Mouse (Mus musculus): ENCODE measurements around the gene Larp4.

The Larp4 gene

GRCm38 (mm10) chr15:100004677-100005273 is 34.9 kb downstream of the Larp4 start:
- no peak for DNase-seq (ENCODE audit: low spot score in 2 of 2)

- DNase-seq (ENCODE audit: low spot score in 2 of 2): no peak
Measured at GRCm38 (mm10) chr15:100006180-100006579, 36.3 kb downstream of the Larp4 start.

GRCm38 (mm10) chr15:100018280-100018899 is 48.5 kb downstream of the Larp4 start:
- no peak for DNase-seq (ENCODE audit: low spot score in 2 of 2)

- no peak for DNase-seq (ENCODE audit: low spot score in 2 of 2)
Measured at GRCm38 (mm10) chr15:100021175-100021574, 51.3 kb downstream of the Larp4 start.

GRCm38 (mm10) chr15:100022923-100023322 is 53.1 kb downstream of the Larp4 start:
- DNase-seq (ENCODE audit: low spot score in 2 of 2): no peak

- DNase-seq (ENCODE audit: low spot score in 2 of 2): no peak
Measured at GRCm38 (mm10) chr15:100025076-100025834, 55.4 kb downstream of the Larp4 start.

- no peak for DNase-seq (ENCODE audit: low spot score in 2 of 2)
Measured at GRCm38 (mm10) chr15:100028133-100028532, 58.3 kb downstream of the Larp4 start.

GRCm38 (mm10) chr15:100029497-100029896 is 59.6 kb downstream of the Larp4 start:
- DNase-seq (ENCODE audit: low spot score in 2 of 2): no peak

GRCm38 (mm10) chr15:100029900-100030299 is 60.0 kb downstream of the Larp4 start:
- no peak for DNase-seq (ENCODE audit: low spot score in 2 of 2)

- DNase-seq (ENCODE audit: low spot score in 2 of 2): no peak
Measured at GRCm38 (mm10) chr15:100032546-100032945, 62.7 kb downstream of the Larp4 start.

- DNase-seq (ENCODE audit: low spot score in 2 of 2): peak; percentile 83 to 96
Measured at GRCm38 (mm10) chr15:100038470-100038971, 68.7 kb downstream of the Larp4 start, which contains the start of gene Dip2b. TSS of gene Dip2b (plus strand) at chr15:100038664.

- DNase-seq (ENCODE audit: low spot score in 2 of 2): peak in 1 of 2 experiments; percentile 25
Measured at GRCm38 (mm10) chr15:100039001-100039701, 69.3 kb downstream of the Larp4 start.

- DNase-seq (ENCODE audit: low spot score in 2 of 2): no peak
Measured at GRCm38 (mm10) chr15:100040541-100041266, 70.8 kb downstream of the Larp4 start.

- no peak for DNase-seq (ENCODE audit: low spot score in 2 of 2)
Measured at GRCm38 (mm10) chr15:100041267-100042047, 71.6 kb downstream of the Larp4 start.

- DNase-seq (ENCODE audit: low spot score in 2 of 2): no peak
Measured at GRCm38 (mm10) chr15:100042048-100042400, 72.2 kb downstream of the Larp4 start.

- no peak for DNase-seq (ENCODE audit: low spot score in 2 of 2)
Measured at GRCm38 (mm10) chr15:100045576-100045975, 75.7 kb downstream of the Larp4 start.

- DNase-seq (ENCODE audit: low spot score in 2 of 2): no peak
Measured at GRCm38 (mm10) chr15:100049496-100050087, 79.7 kb downstream of the Larp4 start.

GRCm38 (mm10) chr15:100050940-100051339 is 81.1 kb downstream of the Larp4 start:
- DNase-seq (ENCODE audit: low spot score in 2 of 2): no peak

- no peak for DNase-seq (ENCODE audit: low spot score in 2 of 2)
Measured at GRCm38 (mm10) chr15:100052726-100053125, 82.9 kb downstream of the Larp4 start.

- no peak for DNase-seq (ENCODE audit: low spot score in 2 of 2)
Measured at GRCm38 (mm10) chr15:100056397-100056908, 86.6 kb downstream of the Larp4 start.
